Mouse (Mus musculus): Measurements from ENCODE around the gene Mvb12b. TPM values are rescaled to one million over a fixed set of nuclear protein-coding genes. Genes with fewer than 3 reads are reported as not detected.

Gene Mvb12b
- total and polyA plus RNA-seq, 3 experiments: 22.8 to 23.3 TPM; not detected in 1

DNA sequence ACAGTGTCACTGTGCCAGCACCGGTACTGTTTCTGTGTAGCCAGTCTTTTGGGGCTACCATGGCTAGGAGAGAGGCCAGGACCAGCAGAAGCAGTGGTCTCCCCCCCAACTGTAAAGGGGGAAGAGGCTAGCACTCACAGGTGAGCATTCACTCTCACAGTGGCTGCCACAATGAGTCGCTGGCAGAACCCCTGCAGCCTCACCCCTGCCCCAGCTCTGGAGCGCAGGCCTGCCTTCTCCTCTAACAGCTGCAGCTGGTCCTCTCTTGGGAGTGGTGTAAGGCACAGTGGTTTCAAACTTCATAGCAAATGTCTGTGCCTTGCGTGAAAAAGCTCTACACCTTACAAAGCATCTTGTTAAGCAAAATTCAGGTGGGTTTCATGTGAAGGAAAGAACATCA is 70.7 kb downstream of the Mvb12b start:
- no peaks in the 10 kb centered on the region for H3K9me3 ChIP-seq (replicated peaks; ENCODE audit: insufficient read depth, low read length)
- no peak for DNase-seq (ENCODE audit: low read depth, low spot score)
- no peak overlapping the region for H3K9ac ChIP-seq (ENCODE audit: control insufficient read depth, low read depth, low read length, poor library complexity, severe bottlenecking)
- H3K27ac ChIP-seq (ENCODE audit: control insufficient read depth, low read depth, low read length): no peak overlapping the region
- no peaks in the 10 kb centered on the region for H3K27me3 ChIP-seq (ENCODE audit: control insufficient read depth in 1 of 2, insufficient read depth in 2 of 2, low read length in 2 of 2)
- no peaks in the 10 kb centered on the region for H3K4me1 ChIP-seq (ENCODE audit: control insufficient read depth in 1 of 2, insufficient read depth in 2 of 2, low read length in 2 of 2)
- no peak overlapping the region for H3K4me3 ChIP-seq (ENCODE audit: control insufficient read depth in 1 of 2, insufficient read depth in 1 of 2, low read depth in 2 of 2, low read length in 2 of 2)
- H3K36me3 ChIP-seq (ENCODE audit: control insufficient read depth in 1 of 2, insufficient read depth in 2 of 2, low read length in 2 of 2): no peaks in the 10 kb centered on the region
- no peak for TF ChIP-seq MAFK (IDR thresholded peaks at IDR 0.05; ENCODE audit: borderline replicate concordance, low read depth, low read length)
- TF ChIP-seq ETS1 (IDR thresholded peaks at IDR 0.05; ENCODE audit: low read depth, low read length): no peak
- no peak for TF ChIP-seq ZNF384 (IDR thresholded peaks at IDR 0.05; ENCODE audit: low read depth, low read length)
- no peak for TF ChIP-seq MYC (IDR thresholded peaks at IDR 0.05; ENCODE audit: low read depth, low read length)
- no peaks in the 10 kb centered on the region for H3K79me2 ChIP-seq (ENCODE audit: control insufficient read depth, insufficient read depth, low read length, poor library complexity)

GRCm38 (mm10) chr2:33814581-33814980 is 73.2 kb downstream of the Mvb12b start:
- H3K4me1 ChIP-seq (ENCODE audit: control insufficient read depth in 1 of 2, insufficient read depth in 2 of 2, low read length in 2 of 2): no peaks in the 10 kb centered on the region
- no peak overlapping the region for H3K9ac ChIP-seq (ENCODE audit: control insufficient read depth, low read depth, low read length, poor library complexity, severe bottlenecking)
- no peak overlapping the region for H3K4me3 ChIP-seq (ENCODE audit: control insufficient read depth in 1 of 2, insufficient read depth in 1 of 2, low read depth in 2 of 2, low read length in 2 of 2)
- TF ChIP-seq JUND (IDR thresholded peaks at IDR 0.05; ENCODE audit: low read depth, low read length) (no peak), EP300 (IDR thresholded peaks at IDR 0.05; ENCODE audit: low read depth in 1 of 2, low read length in 2 of 2) (no peak), KAT2A (conservative IDR thresholded peaks at IDR 0.05; ENCODE audit: low read depth, low read length) (no peak), MXI1 (IDR thresholded peaks at IDR 0.05; ENCODE audit: low read depth, low read length) (no peak), SMC3 (IDR thresholded peaks at IDR 0.05; ENCODE audit: low read depth, low read length) (no peak), MAZ (IDR thresholded peaks at IDR 0.05; ENCODE audit: low read depth, low read length) (no peak), SIN3A (IDR thresholded peaks at IDR 0.05; ENCODE audit: low read length) (no peak), USF1 (IDR thresholded peaks at IDR 0.05; ENCODE audit: low read depth, low read length) (no peak), UBTF (IDR thresholded peaks at IDR 0.05; ENCODE audit: borderline replicate concordance, insufficient read depth, low read depth, low read length) (no peak), BHLHE40 (IDR thresholded peaks at IDR 0.05; ENCODE audit: borderline replicate concordance, low read depth, low read length) (no peak), POLR2AphosphoS2 (IDR thresholded peaks at IDR 0.05; ENCODE audit: low read length) (no peak), CTCF (IDR thresholded peaks at IDR 0.05 in 2 of 3, conservative IDR thresholded peaks at IDR 0.05 in 1 of 3; ENCODE audit: control insufficient read depth in 1 of 3, insufficient read depth in 1 of 3, low read depth in 2 of 3, low read length in 3 of 3, poor library complexity in 1 of 3, severe bottlenecking in 1 of 3) (no peak), GABPA (IDR thresholded peaks at IDR 0.05; ENCODE audit: low read depth, low read length) (no peak), POLR2AphosphoS5 (IDR thresholded peaks at IDR 0.05; ENCODE audit: borderline replicate concordance, low read depth, low read length) (no peak)
- no peaks in the 10 kb centered on the region for H3K36me3 ChIP-seq (ENCODE audit: control insufficient read depth in 1 of 2, insufficient read depth in 2 of 2, low read length in 2 of 2)
- no peak overlapping the region for H3K27ac ChIP-seq (ENCODE audit: control insufficient read depth, low read depth, low read length)
- no peaks in the 10 kb centered on the region for H3K27me3 ChIP-seq (ENCODE audit: control insufficient read depth in 1 of 2, insufficient read depth in 2 of 2, low read length in 2 of 2)
- H3K9me3 ChIP-seq (replicated peaks; ENCODE audit: insufficient read depth, low read length): no peaks in the 10 kb centered on the region
- H3K79me2 ChIP-seq (ENCODE audit: control insufficient read depth, insufficient read depth, low read length, poor library complexity): no peaks in the 10 kb centered on the region
- DNase-seq (ENCODE audit: low read depth, low spot score): no peak

All from MEL (cell line).